Mouse (Mus musculus): ENCODE results near the gene Gipc3.

DNA sequence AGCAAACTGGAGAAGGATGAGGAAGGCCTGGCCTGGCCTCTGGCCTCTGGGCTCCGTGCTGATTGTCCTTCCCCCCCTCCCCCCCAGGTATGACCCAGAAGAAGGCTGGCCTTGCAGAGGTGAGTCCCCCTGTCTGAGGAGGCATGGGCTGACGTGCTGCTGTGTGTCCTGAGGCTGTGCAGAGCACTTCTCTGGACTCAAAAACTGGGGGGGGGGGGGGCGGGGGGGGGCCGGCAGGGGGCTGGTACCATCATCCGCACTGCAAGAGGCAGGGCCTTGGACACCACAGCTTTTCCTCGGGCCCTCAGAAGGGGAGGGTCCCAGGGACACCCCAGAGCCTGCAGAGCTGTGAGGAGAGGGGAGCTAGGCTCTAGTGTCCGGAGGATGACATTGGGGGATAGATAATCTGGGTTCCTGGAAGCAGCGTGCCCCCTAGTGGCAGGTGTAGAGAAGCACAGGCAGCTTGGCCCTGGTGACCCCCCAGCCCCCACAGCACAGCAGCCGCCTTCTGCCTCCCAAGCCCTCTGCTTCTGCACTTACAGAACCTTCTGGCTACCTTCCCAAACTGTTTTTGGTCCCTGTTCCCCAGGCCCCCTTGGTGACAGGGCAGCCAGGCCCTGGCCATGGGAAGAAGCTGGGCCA lies 38.3 kb downstream of the Gipc3 start:
- TF ChIP-seq POLR2A (IDR thresholded peaks at IDR 0.05; ENCODE audit: insufficient read length, low read depth) (no peak), POLR2AphosphoS2 (IDR thresholded peaks at IDR 0.05; ENCODE audit: insufficient read length, low read depth) (no peak), MAX (IDR thresholded peaks at IDR 0.05; ENCODE audit: low read depth) (no peak), USF1 (IDR thresholded peaks at IDR 0.05; ENCODE audit: low read depth) (no peak), MYOD1 (IDR thresholded peaks at IDR 0.05; ENCODE audit: control insufficient read depth in 1 of 3, insufficient read length in 2 of 3, low read depth in 2 of 3) (peak in 1 of 3 experiments; percentile 21), TCF12 (IDR thresholded peaks at IDR 0.05; ENCODE audit: insufficient read depth, poor library complexity, severe bottlenecking) (no peak), E2F4 (IDR thresholded peaks at IDR 0.05; ENCODE audit: insufficient read depth) (no peak), MYOG (IDR thresholded peaks at IDR 0.05; ENCODE audit: control insufficient read depth in 1 of 3, insufficient read depth in 1 of 3, insufficient read length in 2 of 3, low read depth in 2 of 3) (no peak), TCF3 (IDR thresholded peaks at IDR 0.05; ENCODE audit: insufficient read length, low read depth) (no peak), REST (IDR thresholded peaks at IDR 0.05; ENCODE audit: insufficient read depth, insufficient read length) (no peak)
